Mouse (Mus musculus) brain, adult 10 weeks (tissue): ENCODE results near the gene Plcd4. TPM values are rescaled to one million over a fixed set of nuclear protein-coding genes. Genes with fewer than 3 reads are reported as not detected.

Experiments
- polyA plus RNA-seq: library from polyadenylated mRNA; stranded (reverse); fragments of 350-450 nt; fragmentation: Illumina TruSeq; extraction: RNeasy Lipid Tissue Mini Kit (QIAGEN cat#74804); gene quantifications from one replicate; pipeline ENCODE4 v1.2.3, GENCODE M21; 2015; ENCODE audit warnings: low read depth, low replicate concordance

Plcd4 gene
- 18.9 TPM for polyA plus RNA-seq

DNA sequence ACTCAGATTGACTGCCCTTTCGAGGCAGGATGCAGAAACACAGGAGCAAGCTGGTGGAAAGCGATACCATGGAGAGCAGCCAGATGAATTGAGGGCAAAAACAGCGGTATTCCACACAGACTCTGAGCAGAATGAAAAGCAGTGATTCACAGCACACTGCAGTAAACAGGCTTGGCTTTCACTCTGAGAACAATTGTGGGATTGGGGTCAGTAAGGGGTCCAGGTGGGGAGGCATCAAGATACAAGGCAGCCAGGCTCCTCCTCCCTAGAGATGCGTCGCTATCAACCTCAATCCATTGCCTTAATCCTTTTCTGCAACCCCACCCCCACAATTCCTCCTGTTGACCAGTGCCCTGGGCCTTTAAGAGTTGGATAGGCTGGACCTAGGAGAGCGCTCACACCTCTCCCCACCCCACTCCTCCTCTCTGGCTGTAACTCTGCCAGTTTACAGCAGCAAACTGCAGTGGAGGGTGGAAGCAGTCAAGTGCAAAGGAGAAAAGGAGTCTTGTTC lies at the start of gene Plcd4:
TSS of gene Plcd4 (plus strand) at position 438 of the 511 bp plus-strand sequence.

DNA sequence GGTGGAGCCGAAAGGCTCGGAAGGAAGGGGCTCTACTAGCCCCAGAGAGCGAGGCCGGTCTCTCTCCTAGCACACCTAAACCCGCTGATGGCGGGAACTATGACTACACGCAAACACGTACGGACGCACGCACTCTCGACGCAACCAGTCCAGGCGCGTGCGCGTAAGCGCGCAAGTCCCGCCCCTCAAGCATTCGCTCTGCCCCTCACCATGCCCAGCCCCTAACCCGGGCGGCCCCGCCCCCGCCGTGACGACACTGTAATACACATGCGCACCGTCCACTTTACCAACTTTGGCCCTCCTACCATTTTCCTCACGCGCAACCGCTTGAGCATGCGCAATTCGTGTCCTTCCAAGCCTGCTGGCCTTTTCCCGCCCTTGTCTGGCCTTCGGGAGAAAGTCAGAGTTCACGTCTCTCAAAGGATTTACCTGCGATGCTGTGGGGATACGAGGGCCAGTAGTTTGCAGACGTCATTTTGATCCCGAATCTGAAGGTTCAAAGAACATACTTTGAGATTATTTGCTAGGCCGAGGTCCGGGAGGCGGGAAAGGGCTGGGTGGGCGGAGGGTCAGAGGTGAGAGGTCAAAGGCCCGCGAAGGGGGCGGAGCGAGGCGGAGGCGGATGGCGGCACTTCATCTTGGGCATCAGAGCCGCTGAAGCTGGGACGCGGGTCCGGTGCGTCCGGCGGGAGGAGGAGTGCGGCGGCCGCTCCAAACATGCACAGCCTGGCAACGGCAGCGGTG lies 36.8 kb upstream of the Plcd4 start, which contains the start of gene Cnot9:
TSS of gene Cnot9 (plus strand) at position 338 of the 744 bp plus-strand sequence.

GRCm38 (mm10) chr1:74544184-74544583 lies 1.5 kb downstream of the Plcd4 start, which contains the start of gene Usp37:
TSS of gene Usp37 (minus strand) at chr1:74544284.

DNA sequence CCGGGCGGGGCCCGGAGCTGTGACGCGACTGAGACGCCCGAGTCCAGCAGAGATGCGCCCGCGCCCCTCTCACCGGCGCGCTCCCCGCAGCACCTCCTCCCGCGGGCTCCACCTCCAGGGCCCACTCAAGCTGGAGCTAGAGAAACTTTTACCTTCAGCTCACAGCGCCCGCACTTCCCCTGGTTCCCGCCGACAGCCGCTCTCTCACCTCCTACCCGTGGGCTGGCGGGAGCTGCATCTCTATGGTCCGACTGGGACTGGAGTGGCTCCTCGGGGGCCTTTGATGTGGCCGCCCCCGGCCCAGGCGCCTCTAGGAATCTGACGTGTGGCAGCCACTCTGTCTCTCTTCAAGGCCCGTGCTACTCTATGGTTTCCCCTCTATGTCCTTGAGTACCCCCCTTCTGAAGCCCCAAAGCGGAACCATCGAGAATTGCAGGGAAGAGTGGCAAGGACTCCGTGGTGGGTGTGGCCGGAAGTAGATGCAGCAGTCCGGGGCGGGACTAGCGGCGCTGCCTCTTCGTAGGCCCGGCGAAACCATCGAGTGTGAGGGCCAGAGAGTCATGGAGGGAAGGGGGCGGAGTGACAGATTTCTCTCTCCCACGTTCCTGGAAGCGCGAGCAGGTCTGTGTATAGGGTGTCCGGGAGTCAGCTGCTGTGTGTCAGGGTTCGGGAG lies 45.2 kb downstream of the Plcd4 start, which contains the start of the genes Zfp142 and Bcs1l:
TSS of gene Zfp142 (minus strand) at position 474 of the 673 bp plus-strand sequence.
TSS of gene Bcs1l (plus strand) at position 517 of the 673 bp plus-strand sequence.

DNA sequence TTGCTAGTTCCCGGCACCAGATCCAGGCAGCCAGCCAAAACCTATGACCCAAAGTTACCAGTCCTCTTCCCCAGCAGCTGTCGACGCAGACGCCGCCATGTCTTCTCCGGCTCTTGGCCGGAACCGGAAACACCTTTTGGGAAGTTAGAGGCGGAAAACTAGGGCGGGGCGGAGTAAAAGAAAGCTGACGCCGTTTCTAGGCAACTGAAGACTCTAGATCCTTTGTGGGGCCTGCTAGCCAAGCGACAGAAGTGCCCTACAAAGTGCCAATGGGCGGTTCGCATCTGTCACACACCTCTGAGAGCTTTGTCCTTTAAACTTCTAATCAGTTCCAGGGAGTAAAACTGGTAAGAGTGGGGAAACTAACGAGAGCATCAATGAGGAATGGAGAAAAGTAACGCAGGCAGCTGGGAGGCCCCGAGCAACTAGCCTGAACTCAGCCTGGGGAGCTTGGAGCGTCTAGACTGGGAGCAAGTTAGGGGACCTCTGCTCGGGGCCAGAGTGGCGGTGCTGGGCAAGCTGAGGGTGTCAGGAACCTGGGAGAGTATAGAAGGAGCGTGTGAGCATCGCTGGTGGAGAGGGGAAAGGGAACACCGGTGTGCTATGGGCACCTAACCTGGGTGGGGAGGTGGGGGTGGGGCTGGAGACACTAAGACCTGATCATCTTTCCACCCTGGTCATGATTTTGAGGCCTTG lies 58.7 kb downstream of the Plcd4 start, which contains the start of the genes Rnf25 and Stk36:
TSS of gene Rnf25 (minus strand) at position 131 of the 696 bp plus-strand sequence.
TSS of gene Stk36 (plus strand) at position 179 of the 696 bp plus-strand sequence.

Other genes with a start within 250 kb of the Plcd4 start
- gene Tmbim1, start 237.3 kb upstream of the Plcd4 start, polyA plus RNA-seq, result 43.4 TPM
- 3.0 TPM for gene Catip, start 180.8 kb upstream of the Plcd4 start, polyA plus RNA-seq
- 5.6 TPM for gene Slc11a1, start 167.7 kb upstream of the Plcd4 start, polyA plus RNA-seq
- 21.4 TPM for gene Ctdsp1, start 151.4 kb upstream of the Plcd4 start, polyA plus RNA-seq
- gene Vil1, start 133.5 kb upstream of the Plcd4 start, polyA plus RNA-seq, result 0.31 TPM
- gene Cnot9, start 36.8 kb upstream of the Plcd4 start, polyA plus RNA-seq, result 23.2 TPM
- 11.9 TPM for gene Usp37, start 1.4 kb downstream of the Plcd4 start, polyA plus RNA-seq
- 13.0 TPM for gene Zfp142, start 45.4 kb downstream of the Plcd4 start, polyA plus RNA-seq
- gene Bcs1l, start 45.4 kb downstream of the Plcd4 start, polyA plus RNA-seq, result 27.9 TPM
- gene Rnf25, start 58.5 kb downstream of the Plcd4 start, polyA plus RNA-seq, result 63.7 TPM
- 2.6 TPM for gene Stk36, start 58.6 kb downstream of the Plcd4 start, polyA plus RNA-seq
- 11.5 TPM for gene Ttll4, start 118.9 kb downstream of the Plcd4 start, polyA plus RNA-seq
- gene Cyp27a1, start 170.7 kb downstream of the Plcd4 start, polyA plus RNA-seq, result 11.0 TPM
- gene Prkag3, start 206.3 kb downstream of the Plcd4 start, polyA plus RNA-seq, result not detected
- 0.71 TPM for gene Wnt6, start 229.0 kb downstream of the Plcd4 start, polyA plus RNA-seq
- gene Wnt10a, start 248.6 kb downstream of the Plcd4 start, polyA plus RNA-seq, result 5.7 TPM